In the genomic region with DNA sequence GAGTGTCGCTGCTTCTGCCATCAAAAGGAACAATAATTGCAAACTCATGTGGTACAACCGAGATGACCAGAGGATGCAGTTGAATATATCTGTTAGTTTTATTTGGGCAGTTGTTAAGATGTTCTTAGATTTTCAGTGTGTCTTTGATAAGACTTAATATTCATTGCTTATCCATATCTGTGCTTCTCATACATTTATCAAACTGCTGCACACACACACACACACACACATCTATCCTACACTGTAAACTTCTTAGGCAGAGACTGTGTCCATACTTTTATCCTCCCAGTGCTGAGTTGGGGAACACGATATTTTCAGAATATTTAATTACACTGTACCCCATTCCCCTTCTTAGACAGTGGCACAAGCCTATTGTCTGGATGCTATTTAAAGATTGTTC, we compare ENCODE assay signal across 2 mouse cellular contexts.
TF ChIP-seq lines count a peak whose summit lies in the region.

No protein-coding gene starts in this region.

TF ChIP-seq in MEL, 35 proteins besides CTCF, POLR2A, EP300 and RAD21 (continued from another document):
- TF ChIP-seq GATA1 (IDR thresholded peaks at IDR 0.05; ENCODE audit: low read depth, low read length): peak; percentile 79
- TF ChIP-seq E2F4 (IDR thresholded peaks at IDR 0.05; ENCODE audit: borderline replicate concordance, low read depth, low read length): no peak
- TF ChIP-seq MYC (IDR thresholded peaks at IDR 0.05; ENCODE audit: low read depth, low read length): no peak
- TF ChIP-seq ZKSCAN1 (IDR thresholded peaks at IDR 0.05; ENCODE audit: low read depth, low read length): no peak
- no peak for TF ChIP-seq MEF2A (IDR thresholded peaks at IDR 0.05; ENCODE audit: extremely low read depth, insufficient replicate concordance, low read depth, low read length, poor library complexity, severe bottlenecking)
- no peak for TF ChIP-seq USF2 (IDR thresholded peaks at IDR 0.05; ENCODE audit: borderline replicate concordance in 1 of 2, insufficient read depth in 1 of 2, low read depth in 1 of 2, low read length in 2 of 2)
- no peak for TF ChIP-seq ZMIZ1 (IDR thresholded peaks at IDR 0.05; ENCODE audit: low read depth, low read length)
- peak; percentile 87 for TF ChIP-seq TCF12 (IDR thresholded peaks at IDR 0.05; ENCODE audit: low read depth, low read length)

TF ChIP-seq in myocyte, 11 proteins besides CTCF, POLR2A, EP300 and RAD21 (continued from another document):
- no peak for TF ChIP-seq SRF (IDR thresholded peaks at IDR 0.05; ENCODE audit: control insufficient read depth, insufficient read length, low read depth)
- TF ChIP-seq USF1 (IDR thresholded peaks at IDR 0.05; ENCODE audit: low read depth): no peak
- no peak for TF ChIP-seq CEBPB (IDR thresholded peaks at IDR 0.05; ENCODE audit: insufficient read depth, poor library complexity, severe bottlenecking)
- no peak for TF ChIP-seq TCF12 (IDR thresholded peaks at IDR 0.05; ENCODE audit: insufficient read depth, poor library complexity, severe bottlenecking)
- no peak for TF ChIP-seq E2F4 (IDR thresholded peaks at IDR 0.05; ENCODE audit: insufficient read depth)
- no peak for TF ChIP-seq POLR2AphosphoS2 (IDR thresholded peaks at IDR 0.05; ENCODE audit: insufficient read length, low read depth)
- no peak for TF ChIP-seq TCF3 (IDR thresholded peaks at IDR 0.05; ENCODE audit: insufficient read length, low read depth)
